Mouse (Mus musculus) layer of hippocampus, adult 8-10 months (tissue): ENCODE data around the gene Ackr4. TPM values are rescaled to one million over a fixed set of nuclear protein-coding genes. Genes with fewer than 3 reads are reported as not detected.

Source experiments
- DNase-seq, 2 experiments: peaks; one replicate each; pipeline ENCODE4 v3.0.0; 2022; ENCODE audit warnings: low spot score in 2 of 2
- total RNA-seq, 4 experiments: library from RNA; stranded (reverse); gene quantifications; 2 replicates each; pipeline ENCODE4 v1.2.4; 2022

Ackr4 gene
- total RNA-seq, 4 experiments from 2014 or later, result 0.14 to 0.67 TPM; not detected in 2

GRCm38 (mm10) chr9:104106930-104107329 lies 19.8 kb downstream of the Ackr4 start:
- no peak for DNase-seq

- DNase-seq, result no peak
Observed at GRCm38 (mm10) chr9:104104986-104105385, 21.7 kb downstream of the Ackr4 start.

- no peak for DNase-seq
Observed at GRCm38 (mm10) chr9:104102901-104103300, 23.8 kb downstream of the Ackr4 start.

- no peak for DNase-seq
Observed at GRCm38 (mm10) chr9:104102301-104102700, 24.4 kb downstream of the Ackr4 start.

GRCm38 (mm10) chr9:104101458-104101857 lies 25.3 kb downstream of the Ackr4 start:
- no peak for DNase-seq

GRCm38 (mm10) chr9:104100822-104101221 lies 25.9 kb downstream of the Ackr4 start:
- no peak for DNase-seq

- DNase-seq, result no peak
Observed at GRCm38 (mm10) chr9:104099060-104099459, 27.7 kb downstream of the Ackr4 start.

- no peak for DNase-seq
Observed at GRCm38 (mm10) chr9:104098256-104098655, 28.5 kb downstream of the Ackr4 start.

GRCm38 (mm10) chr9:104092945-104093344 lies 33.8 kb downstream of the Ackr4 start:
- no peak for DNase-seq

- peak in 1 of 2 experiments; percentile 11 for DNase-seq
Observed at GRCm38 (mm10) chr9:104088555-104088954, 38.2 kb downstream of the Ackr4 start.

GRCm38 (mm10) chr9:104085730-104086429 lies 40.9 kb downstream of the Ackr4 start:
- DNase-seq, result no peak

- no peak for DNase-seq
Observed at GRCm38 (mm10) chr9:104080038-104080437, 46.7 kb downstream of the Ackr4 start.

- DNase-seq, result peak in 1 of 2 experiments; percentile 37
Observed at GRCm38 (mm10) chr9:104079379-104079778, 47.4 kb downstream of the Ackr4 start.

GRCm38 (mm10) chr9:104078780-104079179 lies 48.0 kb downstream of the Ackr4 start:
- DNase-seq, result no peak

- DNase-seq, result no peak
Observed at GRCm38 (mm10) chr9:104075808-104076207, 50.9 kb downstream of the Ackr4 start.

- DNase-seq, result no peak
Observed at GRCm38 (mm10) chr9:104070863-104071604, 55.7 kb downstream of the Ackr4 start.

- DNase-seq, result no peak
Observed at GRCm38 (mm10) chr9:104070241-104070640, 56.5 kb downstream of the Ackr4 start.

GRCm38 (mm10) chr9:104064571-104064970 lies 62.2 kb downstream of the Ackr4 start:
- no peak for DNase-seq

- peak; percentile 76 to 89 for DNase-seq
Observed at GRCm38 (mm10) chr9:104063244-104063961, 63.3 kb downstream of the Ackr4 start, which contains the start of gene Acad11. Gene Acad11 (plus strand): TSS chr9:104063377.

GRCm38 (mm10) chr9:104062430-104063243 lies 64.1 kb downstream of the Ackr4 start, which contains the start of gene Uba5:
Gene Uba5 (minus strand): TSS chr9:104063134.
- DNase-seq, result peak in 1 of 2 experiments; percentile 41

GRCm38 (mm10) chr9:104051028-104051427 lies 75.7 kb downstream of the Ackr4 start:
- DNase-seq, result no peak
